Mouse (Mus musculus): ENCODE measurements around the gene Ppp1r13l.

- no peak for TF ChIP-seq POLR2A (IDR thresholded peaks at IDR 0.05; ENCODE audit: control insufficient read depth, low read depth, low read length)
- TF ChIP-seq CTCF (IDR thresholded peaks at IDR 0.05; ENCODE audit: control insufficient read depth, insufficient read depth, insufficient replicate concordance, low read depth, low read length): no peak
Measured at GRCm38 (mm10) chr7:19378049-19378448, 18.5 kb downstream of the Ppp1r13l start.

Measured in testis, adult 2 months (tissue).